Mouse (Mus musculus) limb, embryonic 14.5 days (tissue): ENCODE data around the gene Camta1. TPM values are rescaled to one million over a fixed set of nuclear protein-coding genes. Genes with fewer than 3 reads are reported as not detected.

Experiments
- ATAC-seq: fragments of 200-750 bp; cut with Nextera tagmentation; 2 replicates; pipeline ENCODE4 v1.8.0; 2017; ENCODE audit warnings: low read depth, moderate number of reproducible peaks, moderate TSS enrichment; ENCODE audit not compliant: low FRiP score
- DNase-seq: peaks from one replicate; pipeline ENCODE4 v3.0.0-alpha.2; 2015; ENCODE audit warnings: low spot score
- H3K27ac ChIP-seq: fragments of 300-500 bp; sonication (generic); replicated peaks from 2 replicates; pipeline ENCODE4 v1.5.1; 2014; ENCODE audit warnings: low read depth, mild to moderate bottlenecking, low read length, moderate library complexity, mixed read lengths
- H3K27me3 ChIP-seq: fragments of 300-500 bp; sonication (generic); 2 replicates; pipeline ENCODE4 v1.6.1; 2014; ENCODE audit warnings: low read length, mixed read lengths; ENCODE audit not compliant: control insufficient read depth, insufficient read depth
- H3K36me3 ChIP-seq: fragments of 300-500 bp; sonication (generic); 2 replicates; pipeline ENCODE4 v1.6.1; 2014; ENCODE audit warnings: mild to moderate bottlenecking, low read length, moderate library complexity, mixed read lengths; ENCODE audit not compliant: control insufficient read depth, insufficient read depth
- H3K4me1 ChIP-seq: fragments of 300-500 bp; sonication (generic); 2 replicates; pipeline ENCODE4 v1.6.1; 2014; ENCODE audit warnings: antibody characterized with exemption, low read length, mixed read lengths; ENCODE audit not compliant: control insufficient read depth, insufficient read depth
- H3K4me2 ChIP-seq: fragments of 300-500 bp; sonication (generic); replicated peaks from 2 replicates; pipeline ENCODE4 v1.6.1; 2014; ENCODE audit warnings: low read depth, mild to moderate bottlenecking, low read length, moderate library complexity; ENCODE audit not compliant: severe bottlenecking
- H3K4me3 ChIP-seq: fragments of 300-500 bp; sonication (generic); replicated peaks from 2 replicates; pipeline ENCODE4 v1.5.1; 2014; ENCODE audit warnings: low read length
- H3K9ac ChIP-seq: fragments of 300-500 bp; sonication (generic); 2 replicates; pipeline ENCODE4 v1.6.1; 2014; ENCODE audit warnings: mild to moderate bottlenecking, low read depth, low read length, moderate library complexity; ENCODE audit not compliant: severe bottlenecking
- H3K9me3 ChIP-seq: fragments of 300-500 bp; sonication (generic); 2 replicates; pipeline ENCODE4 v1.6.1; 2016; ENCODE audit warnings: low read length; ENCODE audit not compliant: control insufficient read depth
- POLR2A ChIP-seq: fragments of 200-500 bp; IDR thresholded peaks from 2 replicates; pipeline ENCODE4 v1.8.0; 2012; ENCODE audit warnings: inconsistent platforms, mild to moderate bottlenecking, moderate library complexity, borderline replicate concordance; ENCODE audit not compliant: insufficient read depth, insufficient read length; ENCODE audit errors: extremely low read depth
- WGBS: fragments of 180-500 bp; shearing (Covaris S2); extraction: QIAGEN DNeasy Blood & Tissue Kit; methylation state at CpG from one replicate; pipeline ENCODE4 v1.1.7; 2014; 5-methylcytosine and 5-hydroxymethylcytosine counted together
- polyA plus RNA-seq, 2 experiments: library from polyadenylated mRNA; depleted of rRNA in 1 of 2; stranded (reverse) in 1 of 2; unstranded in 1 of 2; fragments of >200 nt; fragmentation: Nextera tagmentation in 1 of 2; extraction: Ambion mirVana in 1 of 2; gene quantifications; 2 replicates each; pipeline versions ENCODE4 v1.2.1 to v1.2.3; 2012 to 2014

Camta1 gene
- polyA plus RNA-seq, 2 experiments = 28.6 to 78.8 TPM

DNA sequence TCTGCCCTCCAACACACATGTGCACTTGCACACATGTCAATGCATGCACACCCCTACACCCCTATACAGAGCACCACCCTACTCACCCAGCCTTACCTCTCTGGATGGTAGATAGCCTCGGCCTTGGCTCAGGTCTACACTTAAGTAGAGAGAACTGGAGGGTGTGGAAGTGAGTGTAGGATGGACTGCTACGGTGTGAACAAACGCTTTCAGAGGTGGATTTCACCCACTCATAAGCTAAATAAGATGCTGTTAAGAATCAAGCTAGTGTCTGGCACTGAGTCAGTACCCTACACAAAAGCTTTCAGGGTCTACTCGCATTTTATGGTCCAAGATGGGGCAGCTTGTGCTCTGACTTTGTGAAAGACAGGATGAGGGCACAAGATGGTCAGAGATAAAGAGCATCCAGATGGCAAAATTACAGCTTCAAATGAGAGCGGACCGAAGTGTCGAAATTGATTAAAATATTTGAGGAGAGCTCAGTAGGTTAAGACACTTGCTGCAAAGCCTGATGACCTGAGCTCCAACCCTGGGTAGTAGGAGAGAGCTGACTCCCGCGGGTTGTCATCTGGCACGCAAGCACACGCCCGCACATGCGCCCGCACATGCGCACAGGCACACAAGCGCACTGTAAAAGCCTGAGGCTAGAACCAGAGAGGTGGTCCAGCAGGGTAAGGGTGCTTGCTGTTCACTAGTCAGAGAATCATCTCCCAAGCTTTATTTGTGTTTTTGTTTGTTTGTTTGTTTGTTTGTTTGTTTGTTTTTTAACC, 924.2 kb downstream of the Camta1 start:
- H3K4me1 ChIP-seq = no peaks in the 10 kb centered on the region
- ATAC-seq (no peak), DNase-seq (no peak)
- H3K4me3 ChIP-seq = no peak overlapping the region
- H3K9ac ChIP-seq = no peak overlapping the region
- H3K4me2 ChIP-seq = no peak overlapping the region
- no peak for TF ChIP-seq POLR2A
- 65% methylated on average over 16 of the region's 16 CpGs for WGBS
- H3K9me3 ChIP-seq = no peaks in the 10 kb centered on the region
- H3K36me3 ChIP-seq = no peaks in the 10 kb centered on the region
- no peak overlapping the region for H3K27ac ChIP-seq
- H3K27me3 ChIP-seq = no peaks in the 10 kb centered on the region

DNA sequence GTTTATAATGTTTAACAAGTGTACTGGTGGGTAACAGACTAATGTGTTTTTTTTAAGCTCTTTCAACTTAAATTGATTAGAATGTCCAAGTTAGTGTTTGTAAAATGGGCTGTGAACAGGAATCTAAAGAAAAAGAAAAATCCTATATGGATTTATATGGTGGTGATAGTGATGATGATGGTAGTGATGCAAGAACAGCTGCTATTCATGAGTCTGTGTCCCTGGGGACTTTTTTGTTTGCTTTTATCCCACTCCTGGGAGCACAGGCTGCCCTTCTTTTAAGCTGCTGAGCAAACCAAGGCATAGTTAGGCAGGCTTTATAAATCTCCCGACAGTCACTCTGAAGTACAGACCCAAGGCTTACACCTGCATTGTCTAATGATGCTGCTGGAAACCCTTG, 928.2 kb downstream of the Camta1 start:
- no peak overlapping the region for H3K9ac ChIP-seq
- no peak for TF ChIP-seq POLR2A
- H3K27ac ChIP-seq = no peak overlapping the region
- DNase-seq (no peak), ATAC-seq (no peak)
- no peaks in the 10 kb centered on the region for H3K27me3 ChIP-seq
- WGBS = 61% methylated on average over 1 of the region's 1 CpGs
- no peaks in the 10 kb centered on the region for H3K36me3 ChIP-seq
- H3K4me3 ChIP-seq = no peak overlapping the region
- no peak overlapping the region for H3K4me2 ChIP-seq
- H3K4me1 ChIP-seq = no peaks in the 10 kb centered on the region
- no peaks in the 10 kb centered on the region for H3K9me3 ChIP-seq

DNA sequence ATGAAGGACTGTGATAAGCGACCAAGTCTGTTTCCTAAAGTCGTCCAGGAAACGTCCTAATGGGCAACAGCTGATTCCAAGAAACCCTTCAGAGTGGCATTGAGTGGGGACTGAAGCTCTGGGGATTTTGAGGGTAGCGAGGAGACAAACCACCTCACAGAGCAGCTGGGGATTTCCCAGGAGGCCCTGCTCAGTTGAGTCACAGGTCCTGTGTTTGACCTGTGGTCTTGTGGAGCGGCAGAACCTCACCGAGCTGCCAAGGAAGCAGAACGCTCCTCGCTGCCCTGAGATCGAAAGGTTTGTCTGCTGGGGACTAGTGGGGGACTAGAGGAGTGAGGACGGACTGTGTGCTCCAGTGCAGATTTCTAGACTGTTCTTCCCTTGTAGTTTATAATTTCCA, 933.9 kb downstream of the Camta1 start:
- Histone ChIP-seq H3K27ac (no peak overlapping the region), H3K4me2 (no peak overlapping the region), H3K36me3 (no peaks in the 10 kb centered on the region), H3K9me3 (no peaks in the 10 kb centered on the region), H3K4me3 (no peak overlapping the region), H3K9ac (no peak overlapping the region), H3K4me1 (no peaks in the 10 kb centered on the region), H3K27me3 (no peaks in the 10 kb centered on the region)
- no peak for ATAC-seq
- no peak for DNase-seq
- 64% methylated on average over 10 of the region's 10 CpGs for WGBS
- TF ChIP-seq POLR2A = no peak

DNA sequence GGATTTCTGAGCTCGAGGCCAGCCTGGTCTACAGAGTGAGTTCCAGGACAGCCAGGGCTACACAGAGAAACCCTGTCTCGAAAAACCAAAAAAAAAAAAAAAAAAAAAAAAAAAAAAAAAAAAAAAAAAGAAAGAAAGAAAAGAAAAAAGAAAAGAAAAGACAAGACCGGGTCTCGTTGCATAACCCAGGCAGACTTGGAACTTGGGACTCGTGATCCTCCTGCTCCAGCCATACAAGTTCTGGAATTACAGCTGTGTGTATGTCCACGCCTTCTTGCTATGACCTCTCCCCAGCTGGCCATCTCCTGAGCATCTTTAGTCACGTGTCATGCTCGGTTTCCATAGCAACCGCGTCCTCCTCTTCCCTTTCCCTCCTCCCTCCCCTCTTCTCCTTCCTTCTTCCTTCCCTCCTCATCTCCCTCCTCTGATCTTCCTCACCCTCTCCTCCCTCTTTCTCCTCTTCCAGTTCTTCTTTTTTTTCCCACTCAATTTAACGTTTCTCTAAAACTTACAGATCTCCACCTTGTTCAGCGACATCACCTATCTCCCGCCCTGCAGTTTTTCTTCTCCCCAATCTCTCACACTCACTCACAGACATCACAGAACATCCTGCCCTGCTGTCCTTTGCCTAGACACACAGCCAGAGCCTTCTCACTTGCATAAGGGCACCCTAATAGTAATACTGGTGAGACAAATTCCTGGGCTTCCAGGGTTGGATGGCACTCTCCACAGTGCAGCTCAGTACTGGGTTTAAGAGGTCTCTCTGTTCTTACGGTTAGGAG, 934.6 kb downstream of the Camta1 start:
- Histone ChIP-seq H3K4me3 (no peak overlapping the region), H3K27me3 (no peaks in the 10 kb centered on the region), H3K36me3 (no peaks in the 10 kb centered on the region), H3K4me1 (no peaks in the 10 kb centered on the region), H3K4me2 (no peak overlapping the region), H3K9ac (no peak overlapping the region), H3K27ac (no peak overlapping the region), H3K9me3 (no peaks in the 10 kb centered on the region)
- no peak for TF ChIP-seq POLR2A
- no peak for DNase-seq
- 52% methylated on average over 13 of the region's 14 CpGs for WGBS
- no peak for ATAC-seq

DNA sequence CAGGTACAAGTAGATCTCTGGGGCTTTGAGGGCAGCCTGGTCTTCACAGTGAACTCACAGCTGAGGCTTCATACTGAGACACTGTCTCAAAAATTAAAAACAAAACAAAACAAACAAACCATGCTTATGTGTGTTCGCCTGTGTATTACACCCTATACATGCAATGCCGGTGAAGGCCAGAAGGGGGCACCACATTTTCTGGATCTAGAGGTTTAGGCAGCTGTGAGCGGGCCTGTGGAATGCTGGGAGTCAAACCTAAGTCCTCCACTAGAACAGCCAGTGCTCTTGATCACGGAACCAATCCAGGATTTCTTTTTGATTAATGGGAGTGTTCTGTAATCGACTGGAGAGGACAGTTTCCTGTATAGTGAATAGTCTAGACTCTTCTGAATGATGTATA, 935.8 kb downstream of the Camta1 start:
- WGBS = 52% methylated on average over 5 of the region's 5 CpGs
- H3K4me2 ChIP-seq = no peak overlapping the region
- TF ChIP-seq POLR2A = no peak

More for the DNA sequence above, 935.8 kb downstream of the Camta1 start:
- ATAC-seq (no peak), DNase-seq (no peak)
- H3K9me3 ChIP-seq = no peaks in the 10 kb centered on the region
- H3K27me3 ChIP-seq = no peaks in the 10 kb centered on the region
- no peak overlapping the region for H3K9ac ChIP-seq
- H3K27ac ChIP-seq = no peak overlapping the region
- H3K36me3 ChIP-seq = no peaks in the 10 kb centered on the region
- H3K4me1 ChIP-seq = no peaks in the 10 kb centered on the region
- no peak overlapping the region for H3K4me3 ChIP-seq
